Mouse (Mus musculus) thymus, adult 2 months (tissue): Measurements from ENCODE around the gene Sema4a. TPM values are rescaled to one million over a fixed set of nuclear protein-coding genes. Genes with fewer than 3 reads are reported as not detected.

Experiments used
- DNase-seq: peaks from one replicate; pipeline ENCODE4 v3.0.0; 2021
- H3K27ac ChIP-seq: fragments of 200-500 bp; 2 replicates; pipeline ENCODE4 v1.5.1; 2012; ENCODE audit warnings: low read length, control low read depth; ENCODE audit not compliant: control insufficient read depth, insufficient read depth
- H3K27me3 ChIP-seq: fragments of 200-500 bp; 2 replicates; pipeline ENCODE4 v1.6.1; 2012; ENCODE audit warnings: mild to moderate bottlenecking, low read length, moderate library complexity, mixed read lengths; ENCODE audit not compliant: control insufficient read depth, insufficient read depth
- H3K36me3 ChIP-seq: fragments of 200-500 bp; 2 replicates; pipeline ENCODE4 v1.6.1; 2012; ENCODE audit warnings: mild to moderate bottlenecking, low read length, moderate library complexity; ENCODE audit not compliant: control insufficient read depth, insufficient read depth
- H3K4me1 ChIP-seq: fragments of 200-500 bp; replicated peaks from 2 replicates; pipeline ENCODE4 v1.6.1; 2012; ENCODE audit warnings: low read length; ENCODE audit not compliant: control insufficient read depth, insufficient read depth
- H3K4me3 ChIP-seq: fragments of 200-500 bp; 2 replicates; pipeline ENCODE4 v1.5.1; 2012; ENCODE audit warnings: mild to moderate bottlenecking, low read length, control low read depth, moderate library complexity; ENCODE audit not compliant: control insufficient read depth, insufficient read depth
- CTCF ChIP-seq: fragments of 200-500 bp; IDR thresholded peaks from 2 replicates; pipeline ENCODE4 v1.5.1; 2012; ENCODE audit warnings: mild to moderate bottlenecking, control low read depth, low read length, moderate library complexity, borderline replicate concordance; ENCODE audit not compliant: control insufficient read depth, poor library complexity, insufficient read depth; ENCODE audit errors: extremely low read depth
- POLR2A ChIP-seq: fragments of 200-500 bp; IDR thresholded peaks from 2 replicates; pipeline ENCODE4 v1.6.1; 2012; ENCODE audit warnings: mild to moderate bottlenecking, low read length, control low read depth, moderate library complexity; ENCODE audit not compliant: control insufficient read depth, poor library complexity, insufficient read depth; ENCODE audit errors: extremely low read depth
- WGBS: fragments of 180-500 bp; shearing (Covaris S2); methylation state at CpG from one replicate; pipeline ENCODE4 v1.1.7; 2018; 5-methylcytosine and 5-hydroxymethylcytosine counted together
- polyA plus RNA-seq: library from polyadenylated mRNA; depleted of rRNA; stranded (reverse); fragments of >200 nt; gene quantifications from 2 replicates; pipeline ENCODE4 v1.2.3, GENCODE M21; 2012

Sema4a gene
- polyA plus RNA-seq, 1 experiment: 109 TPM

- Histone ChIP-seq H3K4me3 (no peak overlapping the region), H3K4me1 (peaks cover 71% of the 10 kb centered on the region), H3K36me3 (no peaks in the 10 kb centered on the region), H3K27ac (peak overlapping the region; percentile 77), H3K27me3 (no peaks in the 10 kb centered on the region)
- 5% methylated on average over 5 of the region's 5 CpGs for WGBS
- no peak for TF ChIP-seq POLR2A
- TF ChIP-seq CTCF: no peak
- DNase-seq: peak; percentile 46
These were observed 8.7 kb downstream of the Sema4a start for GRCm38 (mm10) chr3:88452246-88452645.

DNA sequence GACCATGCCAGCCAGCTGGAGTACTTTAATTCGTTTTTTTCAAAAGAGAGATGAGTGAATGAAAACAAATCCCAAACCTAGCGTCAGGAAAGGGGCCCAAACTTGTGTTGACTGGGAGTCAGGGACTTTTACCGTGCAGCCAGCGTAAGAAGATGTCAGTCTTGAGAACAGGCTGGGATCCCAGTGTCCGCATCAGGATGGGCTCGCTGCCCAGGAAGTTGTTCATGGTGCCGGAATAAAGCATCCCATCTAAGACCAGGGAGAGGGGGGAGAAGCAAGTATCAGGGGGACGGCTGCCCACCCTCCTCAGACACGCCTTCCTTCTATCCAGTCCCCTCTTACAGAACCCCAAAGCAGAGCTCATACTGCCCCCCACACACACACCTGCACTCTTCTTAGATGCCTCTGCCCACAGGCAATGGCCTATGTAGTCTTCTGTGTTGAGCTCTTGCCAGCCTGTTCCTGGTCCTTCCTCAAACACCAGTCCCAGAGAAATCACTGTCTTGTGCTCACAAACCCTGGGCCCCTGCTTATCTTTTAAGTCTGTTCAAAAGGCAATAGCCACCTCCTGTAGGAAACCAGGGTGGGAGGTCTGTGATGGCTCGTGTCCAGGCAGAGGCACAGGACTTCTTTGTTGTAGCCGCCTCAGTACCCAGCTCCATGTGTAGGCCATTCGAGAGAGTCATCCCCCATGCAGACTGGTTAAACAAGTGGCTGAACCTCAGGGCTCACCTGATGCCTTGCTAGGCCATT lies 10.4 kb downstream of the Sema4a start:
- no peaks in the 10 kb centered on the region for H3K27me3 ChIP-seq
- TF ChIP-seq POLR2A: no peak
- no peak for TF ChIP-seq CTCF
- WGBS: 88% methylated on average over 12 of the region's 12 CpGs
- H3K27ac ChIP-seq: no peak overlapping the region
- no peak for DNase-seq
- H3K4me3 ChIP-seq: no peak overlapping the region
- no peaks in the 10 kb centered on the region for H3K36me3 ChIP-seq
- peaks cover 67% of the 10 kb centered on the region for H3K4me1 ChIP-seq

DNA sequence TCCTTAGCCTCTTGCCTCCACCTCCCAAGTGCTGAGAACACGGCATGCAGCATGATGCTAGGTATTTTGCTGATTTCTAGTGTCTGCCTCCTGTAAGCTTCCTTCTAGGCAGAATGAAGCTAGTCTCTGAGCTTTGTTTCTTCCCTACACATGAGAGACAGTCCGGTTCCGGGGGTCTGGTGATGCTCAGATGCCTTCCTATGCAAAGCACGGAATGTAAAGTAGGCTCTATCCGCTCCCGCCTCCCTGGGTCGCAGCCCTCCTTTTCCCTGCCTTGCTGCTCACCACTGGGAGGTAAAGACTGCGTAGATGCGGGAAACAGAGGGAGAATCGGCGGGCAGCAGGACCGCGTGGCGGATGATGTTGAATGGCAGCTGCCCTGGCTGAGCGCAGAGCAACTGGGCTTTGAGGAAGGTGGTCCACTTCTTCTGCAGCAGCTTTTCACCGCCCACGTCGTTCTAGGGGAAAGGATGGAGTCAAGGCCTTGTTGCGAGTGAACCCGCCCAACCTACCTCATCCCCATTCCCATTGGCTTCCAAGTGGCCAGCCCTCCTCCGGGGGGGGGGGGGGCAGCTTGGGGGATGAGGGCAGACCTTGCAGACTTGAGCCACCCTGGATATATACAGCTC lies 11.5 kb downstream of the Sema4a start:
- peaks cover 60% of the 10 kb centered on the region for H3K4me1 ChIP-seq
- no peaks in the 10 kb centered on the region for H3K36me3 ChIP-seq
- H3K4me3 ChIP-seq: no peak overlapping the region
- TF ChIP-seq CTCF (no peak), POLR2A (no peak)
- no peak overlapping the region for H3K27ac ChIP-seq
- H3K27me3 ChIP-seq: no peaks in the 10 kb centered on the region
- DNase-seq: no peak
- 90% methylated on average over 21 of the region's 21 CpGs for WGBS

DNA sequence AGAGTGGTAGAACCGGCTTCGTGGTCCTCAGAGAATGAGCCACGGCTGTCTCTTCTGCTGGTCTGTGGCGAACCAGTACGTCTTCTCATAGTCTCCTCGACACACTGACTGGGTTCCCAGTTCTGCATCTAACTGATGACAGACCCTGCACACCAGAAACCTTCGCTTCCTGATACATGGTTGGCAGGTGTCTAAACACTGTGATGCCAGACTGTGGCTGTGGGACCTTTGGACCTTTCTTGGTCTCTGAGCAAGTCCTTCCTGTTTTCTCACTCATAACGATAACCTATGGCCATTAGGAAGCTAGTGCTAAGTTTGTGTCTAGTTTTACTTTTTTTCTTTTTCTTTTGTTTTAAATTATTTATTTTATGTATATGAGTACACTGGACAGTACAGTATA lies 12.5 kb downstream of the Sema4a start:
- DNase-seq: no peak
- peaks cover 50% of the 10 kb centered on the region for H3K4me1 ChIP-seq
- TF ChIP-seq CTCF (no peak), POLR2A (no peak)
- H3K4me3 ChIP-seq: no peak overlapping the region
- no peaks in the 10 kb centered on the region for H3K36me3 ChIP-seq
- H3K27ac ChIP-seq: no peak overlapping the region
- H3K27me3 ChIP-seq: no peaks in the 10 kb centered on the region
- 39% methylated on average over 8 of the region's 8 CpGs for WGBS

DNA sequence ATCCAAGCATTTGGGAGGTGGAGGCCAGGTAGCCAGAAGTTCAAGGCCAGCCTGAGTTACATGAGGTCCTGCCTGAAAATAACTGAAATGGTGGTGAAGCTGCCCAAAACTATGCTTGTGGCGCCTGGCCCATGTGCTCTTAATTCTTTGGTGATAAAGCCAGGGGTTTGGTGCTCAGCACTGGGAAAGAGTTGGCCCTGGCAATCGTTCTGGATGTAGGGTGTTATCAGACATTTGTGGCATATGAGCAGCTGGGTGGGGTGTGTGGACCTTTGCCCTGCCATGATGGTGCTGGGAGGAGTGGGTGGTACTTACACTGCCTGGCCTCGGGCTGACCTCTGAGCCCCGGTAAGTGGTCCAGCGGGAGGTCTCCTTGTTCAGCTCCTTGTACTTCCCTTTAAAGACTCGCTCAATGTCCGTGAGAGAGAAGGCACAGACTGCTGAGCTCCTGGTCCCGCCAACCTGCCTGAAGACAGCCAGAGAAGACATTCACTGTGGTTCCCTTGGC lies 13.3 kb downstream of the Sema4a start:
- H3K4me3 ChIP-seq: no peak overlapping the region
- WGBS: 90% methylated on average over 8 of the region's 8 CpGs
- H3K27me3 ChIP-seq: no peaks in the 10 kb centered on the region
- H3K36me3 ChIP-seq: no peaks in the 10 kb centered on the region
- TF ChIP-seq CTCF: no peak
- TF ChIP-seq POLR2A: no peak
- DNase-seq: no peak
- H3K27ac ChIP-seq: no peak overlapping the region
- H3K4me1 ChIP-seq: peaks cover 43% of the 10 kb centered on the region

- Histone ChIP-seq H3K4me3 (no peak overlapping the region), H3K4me1 (peaks cover 31% of the 10 kb centered on the region), H3K27ac (no peak overlapping the region), H3K36me3 (no peaks in the 10 kb centered on the region), H3K27me3 (no peaks in the 10 kb centered on the region)
- TF ChIP-seq CTCF (no peak), POLR2A (no peak)
- 44% methylated on average over 8 of the region's 8 CpGs for WGBS
- DNase-seq: no peak
These were observed 14.4 kb downstream of the Sema4a start for GRCm38 (mm10) chr3:88446471-88447123.
